Mouse (Mus musculus): Measurements from ENCODE around the gene Yif1b.
A peak's percentile ranks its signal among the peaks of the same experiment; 100 is the strongest.

The Yif1b gene

GRCm38 (mm10) chr7:29279924-29280323 is 41.8 kb downstream of the Yif1b start:
- no peak for DNase-seq (ENCODE audit: extremely low spot score, low read depth, low spot score)

DNA sequence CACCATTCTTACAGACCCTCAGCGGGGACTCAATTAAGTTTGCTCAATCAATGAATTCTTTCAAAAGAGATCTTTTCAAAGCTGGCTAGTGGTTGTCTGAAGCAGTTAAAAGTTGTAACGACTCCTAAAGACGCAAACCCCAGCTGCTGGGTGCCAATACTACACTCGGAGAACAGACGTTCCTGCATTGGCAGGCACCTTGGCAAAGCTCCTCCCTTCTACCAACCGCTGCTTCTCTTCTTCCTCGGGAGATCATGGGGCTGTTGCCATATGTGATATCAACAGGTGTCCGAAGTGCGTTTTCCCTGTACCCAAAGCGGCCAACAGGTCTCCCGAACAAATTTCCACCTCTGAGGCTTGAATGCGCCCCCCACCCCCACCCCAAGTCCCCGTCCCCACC is 42.7 kb downstream of the Yif1b start:
- no peak for DNase-seq (ENCODE audit: extremely low spot score, low read depth, low spot score)

DNA sequence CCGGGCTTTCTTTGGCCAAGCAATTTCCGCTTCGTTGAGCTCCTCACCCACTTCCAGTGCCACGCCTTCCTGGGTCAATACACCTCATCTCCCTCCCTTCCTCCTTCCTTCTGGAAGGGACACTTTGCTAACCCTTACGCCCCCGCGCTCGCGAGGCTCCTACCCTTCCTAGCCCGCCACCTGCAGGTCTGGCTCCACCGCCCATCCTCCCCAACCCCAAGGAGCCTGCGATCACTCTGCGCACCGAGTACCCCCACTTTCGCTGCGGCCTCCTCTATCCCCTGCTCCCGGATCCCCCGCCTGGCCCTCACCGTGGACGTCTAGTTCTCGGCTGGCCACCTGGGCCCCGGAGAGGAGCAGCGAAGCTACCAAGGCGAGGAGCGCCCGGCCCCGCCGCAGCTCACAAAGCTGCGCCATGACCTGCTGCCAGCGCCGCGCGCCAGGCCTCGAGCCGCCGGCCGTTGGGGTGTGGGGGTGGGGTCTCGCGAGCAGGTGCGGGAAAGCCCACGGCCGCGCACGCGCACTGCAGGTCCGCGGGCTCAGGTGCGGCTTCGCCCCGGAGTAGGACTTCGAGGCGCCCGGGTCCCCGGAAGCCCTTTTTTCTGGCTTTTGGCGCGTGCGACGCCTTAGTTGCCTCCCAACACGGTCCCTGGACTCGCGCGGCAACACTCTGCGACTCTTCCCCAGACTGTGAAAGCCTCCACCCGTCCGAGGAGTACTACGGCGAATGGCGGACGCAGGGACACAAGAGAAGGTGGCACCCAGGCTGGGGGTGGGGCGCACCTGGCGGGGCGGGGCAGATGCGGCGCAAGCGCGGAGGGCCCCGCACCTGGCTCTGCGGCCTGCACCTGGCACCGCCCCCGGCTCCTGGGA is 43.3 kb downstream of the Yif1b start, which contains the start of gene Spint2:
Gene Spint2, minus strand, starts transcription at position 712 of the 873 bp plus-strand sequence.
- DNase-seq (ENCODE audit: extremely low spot score, low read depth, low spot score) = no peak

DNA sequence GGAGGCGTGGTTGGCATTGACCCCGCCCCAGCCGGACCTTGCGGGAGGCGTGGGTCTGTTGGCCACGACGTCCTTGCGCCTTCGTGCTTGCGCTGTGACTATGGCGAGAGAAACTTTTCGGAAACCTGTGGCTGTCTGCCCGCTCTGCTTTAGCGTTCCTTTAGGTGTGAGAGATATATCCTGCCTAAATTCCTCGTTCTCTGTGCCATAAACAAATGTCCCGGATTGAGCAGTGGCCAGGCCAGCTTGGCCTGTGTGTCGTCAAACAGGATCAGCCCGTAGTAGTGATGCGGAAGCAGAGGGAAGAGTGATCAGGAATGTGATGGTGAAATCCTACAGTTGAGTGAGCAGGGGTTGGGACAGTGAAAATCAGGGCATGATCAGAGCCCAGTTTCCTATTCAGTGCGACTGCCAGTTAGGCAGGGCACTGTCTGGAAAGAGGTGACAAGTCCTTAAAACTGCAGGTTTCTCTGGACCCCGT is 44.0 kb downstream of the Yif1b start:
- no peak for DNase-seq (ENCODE audit: extremely low spot score, low read depth, low spot score)

GRCm38 (mm10) chr7:29283876-29284275 is 45.7 kb downstream of the Yif1b start:
- DNase-seq (ENCODE audit: extremely low spot score, low read depth, low spot score) = no peak

DNA sequence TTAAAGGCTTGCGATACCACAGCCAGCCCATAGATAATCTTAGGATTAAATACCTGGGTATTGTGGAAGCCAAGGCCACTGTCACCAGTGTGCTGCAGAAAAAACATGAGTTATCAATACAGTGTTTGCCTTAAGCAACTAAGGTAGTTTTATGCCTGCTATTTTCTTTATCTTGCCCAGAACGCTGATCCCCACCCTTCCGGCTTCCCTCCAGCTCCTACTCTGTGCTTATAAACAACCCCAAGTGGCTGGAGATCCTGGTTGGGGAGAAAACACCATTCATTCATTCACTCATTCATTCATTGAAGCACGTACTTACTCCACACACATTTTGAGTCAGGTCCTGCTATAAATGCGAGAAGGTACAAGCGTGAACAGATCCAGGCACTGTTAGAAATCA is 46.4 kb downstream of the Yif1b start:
- no peak for DNase-seq (ENCODE audit: extremely low spot score, low read depth, low spot score)

- DNase-seq (ENCODE audit: extremely low spot score, low read depth, low spot score) = no peak
Observed at GRCm38 (mm10) chr7:29287481-29287880, 49.4 kb downstream of the Yif1b start.

DNA sequence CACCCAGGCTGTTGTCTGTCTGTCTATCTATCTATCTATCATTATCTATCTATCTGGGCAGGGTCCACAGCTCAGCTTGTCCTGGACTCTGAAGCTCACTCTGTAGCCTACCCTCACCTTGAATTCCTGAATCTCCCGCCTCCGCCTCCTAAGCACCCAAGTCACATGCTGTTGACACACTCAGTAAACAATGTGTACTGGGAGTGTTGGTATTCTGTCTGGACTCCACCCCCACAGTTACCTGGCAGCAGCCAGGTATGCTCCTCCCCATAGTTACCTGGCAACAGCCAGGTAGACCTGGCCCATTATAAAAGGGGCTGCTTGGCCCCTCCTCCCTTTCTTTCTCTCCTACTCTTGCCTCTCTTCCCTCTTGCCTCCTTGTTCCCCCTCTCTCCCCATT is 50.0 kb downstream of the Yif1b start:
- no peak for DNase-seq (ENCODE audit: extremely low spot score, low read depth, low spot score)

DNA sequence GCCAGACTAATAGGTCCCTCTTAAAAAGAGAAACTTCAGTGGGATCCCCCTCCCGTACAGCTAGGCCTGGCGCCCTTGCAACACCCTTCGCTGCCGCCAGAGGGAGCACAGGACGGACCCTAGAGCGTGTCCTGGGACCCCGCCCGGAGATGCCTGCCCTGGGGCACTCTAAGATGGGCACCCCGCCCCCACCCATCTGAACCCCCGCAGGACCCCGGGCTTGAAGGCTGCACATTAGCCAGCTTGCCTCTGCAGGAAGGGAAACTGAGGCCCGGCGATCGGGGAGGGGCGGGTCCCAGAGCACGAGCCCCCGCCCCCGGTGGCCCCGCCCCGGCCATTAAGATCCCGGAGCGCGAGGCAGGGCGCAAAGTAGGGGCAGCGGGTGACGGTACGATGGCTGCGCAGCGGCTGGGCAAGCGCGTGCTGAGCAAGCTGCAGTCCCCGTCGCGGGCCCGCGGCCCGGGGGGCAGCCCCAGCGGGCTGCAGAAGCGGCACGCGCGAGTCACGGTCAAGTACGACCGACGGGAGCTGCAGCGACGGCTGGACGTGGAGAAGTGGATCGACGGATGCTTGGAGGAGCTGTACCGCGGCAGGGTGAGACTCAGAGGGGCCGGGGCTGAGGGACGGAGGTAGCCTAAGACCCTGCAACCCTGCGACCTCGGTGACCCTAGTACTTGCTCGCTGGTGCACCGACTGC is 51.0 kb downstream of the Yif1b start, which contains the start of gene Ppp1r14a:
Gene Ppp1r14a, plus strand, starts transcription at position 367 of the 697 bp plus-strand sequence.
- no peak for DNase-seq (ENCODE audit: extremely low spot score, low read depth, low spot score)

- no peak for DNase-seq (ENCODE audit: extremely low spot score, low read depth, low spot score)
Observed at GRCm38 (mm10) chr7:29289856-29290255, 51.7 kb downstream of the Yif1b start.

DNA sequence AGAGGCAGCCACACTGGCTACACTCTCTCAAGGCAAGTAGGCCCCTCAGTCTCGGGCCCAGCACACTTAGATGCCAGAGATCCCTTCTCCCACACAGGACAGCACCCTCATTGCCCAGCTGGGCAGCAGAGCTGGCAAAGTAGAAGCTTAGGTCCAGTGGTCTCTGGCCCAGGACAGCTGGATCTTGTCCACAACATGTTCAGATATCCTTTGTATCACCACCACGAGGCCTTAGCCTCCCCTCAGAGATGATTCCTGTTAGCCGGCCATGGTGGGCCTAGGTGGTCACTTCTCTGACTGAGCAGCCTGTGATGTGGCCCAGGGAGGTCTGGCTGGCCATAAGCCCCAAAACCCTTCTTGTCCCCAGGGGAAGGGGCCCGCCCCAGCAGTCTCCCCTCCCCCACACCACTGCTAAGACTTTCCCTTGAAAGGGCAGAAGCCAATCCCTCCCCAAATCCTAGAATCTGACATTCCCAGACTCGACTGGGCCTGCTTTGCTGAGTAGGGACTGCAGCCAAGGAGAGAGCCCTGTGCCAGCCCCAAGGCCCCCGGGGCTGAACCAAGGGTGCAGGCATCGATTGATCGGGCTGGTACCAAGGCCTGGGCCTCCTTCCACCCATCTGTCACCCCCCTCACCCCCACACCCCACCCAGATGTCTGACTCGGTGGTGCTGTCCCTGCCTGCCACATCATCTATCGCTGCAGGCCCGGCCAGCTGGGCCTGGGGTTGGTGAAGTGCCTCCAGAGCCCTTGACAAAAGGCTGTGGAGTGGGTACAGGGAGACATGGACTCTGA is 52.8 kb downstream of the Yif1b start:
- no peak for DNase-seq (ENCODE audit: extremely low spot score, low read depth, low spot score)

DNA sequence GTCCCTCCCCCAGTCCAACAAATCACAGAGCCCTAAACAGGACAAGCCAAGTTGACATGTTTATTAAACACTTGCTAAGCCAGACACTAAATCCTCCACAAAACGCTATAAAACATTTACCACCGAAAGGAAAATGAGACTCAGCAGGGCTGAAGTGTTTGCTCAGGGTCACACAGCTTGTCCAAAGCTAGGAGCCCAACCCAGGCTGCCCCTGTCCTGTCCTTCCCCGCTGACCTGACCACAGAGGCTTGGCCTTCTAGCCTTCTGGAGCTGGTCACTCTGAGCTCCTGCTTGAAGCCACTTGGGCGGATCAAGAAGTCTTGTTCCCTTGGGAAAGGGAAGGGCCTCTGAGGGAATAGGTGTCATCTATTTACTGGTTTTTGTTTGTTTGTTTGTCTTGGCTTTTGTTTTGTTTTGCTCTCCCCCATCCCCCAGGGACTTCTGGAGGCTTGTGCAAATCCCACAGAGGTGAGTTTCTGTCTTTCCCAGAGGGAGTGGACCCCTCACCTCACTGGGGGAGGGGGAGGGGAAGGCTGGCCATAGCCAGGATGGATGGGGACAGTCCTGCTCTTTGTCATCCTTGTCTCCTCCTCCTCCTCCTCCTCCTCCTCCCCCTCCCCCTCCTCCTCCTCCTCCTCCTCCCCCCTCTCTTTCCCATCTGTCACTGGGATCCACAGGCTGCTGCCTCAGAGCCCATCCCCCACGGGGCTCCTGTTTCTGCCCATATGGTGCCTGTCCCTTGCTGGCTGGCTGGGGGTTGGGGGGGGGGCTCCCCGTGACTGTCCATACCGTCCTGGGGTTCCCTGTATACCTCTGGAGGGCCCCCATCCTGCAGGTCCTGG is 53.7 kb downstream of the Yif1b start:
- DNase-seq (ENCODE audit: extremely low spot score, low read depth, low spot score) = no peak

GRCm38 (mm10) chr7:29292458-29293098 is 54.4 kb downstream of the Yif1b start:
- no peak for DNase-seq (ENCODE audit: extremely low spot score, low read depth, low spot score)

DNA sequence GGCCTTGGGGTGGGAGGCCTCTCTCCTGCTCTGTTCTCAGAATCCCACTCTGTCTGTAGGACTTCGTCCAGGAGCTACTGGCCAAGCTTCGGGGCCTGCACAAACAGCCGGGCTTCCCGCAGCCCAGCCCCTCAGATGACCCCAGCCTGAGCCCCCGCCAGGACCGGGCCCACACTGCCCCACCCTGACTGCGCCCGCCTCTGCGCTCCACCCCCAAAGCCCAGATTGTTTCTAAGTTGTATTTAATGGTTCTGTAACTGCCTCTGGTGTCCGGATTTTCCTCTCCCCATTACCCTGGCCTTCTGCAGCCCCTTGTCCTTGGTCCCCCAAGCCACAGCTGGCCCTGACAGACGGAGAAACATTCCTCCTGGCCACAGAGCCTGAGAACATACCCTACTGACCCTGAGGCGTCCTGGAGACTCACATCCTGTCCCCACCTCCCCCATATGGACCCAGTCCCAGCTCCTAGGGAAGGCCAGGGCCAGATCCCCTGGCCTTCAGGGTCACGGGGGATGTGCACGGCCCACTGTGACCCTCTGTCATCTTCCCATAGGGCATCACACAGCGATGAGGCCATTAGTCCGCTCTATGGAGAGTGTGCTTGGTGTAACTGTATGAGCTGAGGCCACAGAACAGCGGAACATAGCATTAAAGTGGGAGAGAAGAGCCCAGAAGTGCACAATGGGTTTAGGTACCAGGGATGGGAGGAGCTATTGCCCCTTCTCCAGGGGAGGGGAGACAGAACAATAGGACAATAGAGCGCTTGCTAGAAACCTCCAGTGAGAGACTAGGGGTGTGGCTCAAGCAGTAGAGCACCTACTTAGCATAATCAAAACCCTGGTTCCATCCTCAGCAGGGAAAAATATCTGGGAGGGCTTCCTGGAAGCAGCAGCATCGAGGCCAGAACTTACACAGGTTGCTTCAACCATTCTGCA is 55.3 kb downstream of the Yif1b start:
- DNase-seq (ENCODE audit: extremely low spot score, low read depth, low spot score) = no peak

DNA sequence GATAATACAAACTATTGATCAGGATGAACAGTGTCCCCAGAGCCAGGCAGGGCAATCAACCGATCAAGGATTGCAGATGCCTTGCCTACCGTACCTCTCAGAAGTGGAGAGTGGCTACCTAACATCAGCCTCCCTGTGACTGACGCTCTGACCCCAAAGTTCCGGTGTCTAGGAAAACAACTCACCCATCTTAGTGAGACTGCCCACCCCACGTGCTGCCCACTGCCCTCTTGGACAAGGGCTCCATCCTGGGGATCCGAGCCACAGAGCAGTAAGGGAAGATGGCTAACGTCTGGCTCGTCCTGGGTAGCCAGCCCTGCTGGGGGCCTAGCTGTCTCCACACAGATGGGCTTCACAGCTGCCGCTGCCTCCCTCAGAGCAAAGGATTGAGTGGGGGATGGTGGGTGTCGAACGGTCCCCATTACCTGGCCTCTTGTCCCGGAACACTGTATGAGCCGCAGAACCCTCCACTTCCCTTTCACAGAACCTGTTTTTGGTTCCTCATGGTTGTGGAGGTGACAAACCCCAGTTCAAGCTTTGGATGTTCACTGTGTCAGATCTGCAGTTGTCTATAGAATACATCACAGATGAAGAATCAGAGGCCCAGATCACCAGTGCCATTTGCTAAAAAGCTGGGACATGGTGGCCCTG is 56.1 kb downstream of the Yif1b start:
- DNase-seq (ENCODE audit: extremely low spot score, low read depth, low spot score) = no peak

- no peak for DNase-seq (ENCODE audit: extremely low spot score, low read depth, low spot score)
Observed at GRCm38 (mm10) chr7:29295861-29296647, 57.9 kb downstream of the Yif1b start.

DNA sequence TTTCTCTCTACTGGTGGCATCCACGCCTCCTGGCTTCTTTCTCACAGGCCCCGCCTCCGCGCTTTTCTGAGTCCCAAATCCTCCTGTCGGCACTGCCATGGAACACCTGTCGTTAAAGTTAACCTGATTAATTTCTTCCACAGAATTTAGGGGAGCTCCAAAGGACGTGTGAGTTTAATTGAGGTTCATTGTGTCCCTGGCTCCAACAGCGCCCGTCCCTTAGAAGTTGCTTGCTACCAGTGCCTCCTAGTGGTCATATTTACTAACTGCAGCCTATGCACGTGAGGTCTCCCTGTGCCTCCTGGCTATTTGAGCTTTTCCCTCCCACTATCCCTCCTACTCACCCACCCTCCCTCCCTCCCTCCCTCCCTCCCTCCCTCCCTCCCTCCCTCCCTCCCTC is 58.9 kb downstream of the Yif1b start:
- DNase-seq (ENCODE audit: extremely low spot score, low read depth, low spot score) = peak; percentile 64

Measured in hindlimb bud, embryonic 11.5 days (tissue).